Mouse (Mus musculus) E14TG2a.4 (cell line): ENCODE measurements around the gene Pik3cd.
"Not testable (repeated sequence)": the region's sequence is repeated elsewhere in the genome, so short reads cannot be mapped to it uniquely, and the experiment has no call there.

ENCODE experiments used
- H3K27me3 ChIP-seq: 2 replicates; pipeline ENCODE4 v1.6.1; 2014; ENCODE audit warnings: low read length, control low read depth; ENCODE audit not compliant: insufficient read depth
- H3K36me3 ChIP-seq: 2 replicates; pipeline ENCODE4 v1.6.1; 2014; ENCODE audit warnings: low read length, control low read depth; ENCODE audit not compliant: insufficient read depth
- H3K4me1 ChIP-seq: replicated peaks from 2 replicates; pipeline ENCODE4 v1.6.1; 2014; ENCODE audit warnings: low read depth, low read length, control low read depth
- H3K4me3 ChIP-seq: replicated peaks from 2 replicates; pipeline ENCODE4 v1.5.1; 2014; ENCODE audit warnings: mild to moderate bottlenecking, low read length
- H3K9me3 ChIP-seq: 2 replicates; pipeline ENCODE4 v1.6.1; 2014; ENCODE audit warnings: low read length, control low read depth
- CTCF ChIP-seq: conservative IDR thresholded peaks from 2 replicates; pipeline ENCODE4 v1.5.1; 2014; ENCODE audit warnings: low read length
- NANOG ChIP-seq: IDR thresholded peaks from 2 replicates; pipeline ENCODE4 v1.6.1; 2014; ENCODE audit warnings: borderline replicate concordance, low read length, mixed read lengths
- POU5F1 ChIP-seq: IDR thresholded peaks from 2 replicates; pipeline ENCODE4 v1.6.1; 2014; ENCODE audit warnings: low read length, borderline replicate concordance

The Pik3cd gene

GRCm38 (mm10) chr4:149702210-149702979 is at the start of gene Pik3cd:
Gene Pik3cd, minus strand, starts transcription at chr4:149702571.
- H3K36me3 ChIP-seq = no peaks in the 10 kb centered on the region
- H3K27me3 ChIP-seq = peaks cover 30% of the 10 kb centered on the region
- peak within 1 kb of the TSS; percentile 46 for H3K4me3 ChIP-seq
- H3K9me3 ChIP-seq = no peaks in the 10 kb centered on the region
- H3K4me1 ChIP-seq = peaks cover 28% of the 10 kb centered on the region
- no peak for TF ChIP-seq NANOG
- TF ChIP-seq CTCF = no peak
- no peak for TF ChIP-seq POU5F1

- Histone ChIP-seq H3K9me3 (no peaks in the 10 kb centered on the region), H3K27me3 (no peaks in the 10 kb centered on the region), H3K36me3 (peaks cover 54% of the 10 kb centered on the region), H3K4me3 (no peak overlapping the region), H3K4me1 (peaks cover 66% of the 10 kb centered on the region)
- TF ChIP-seq CTCF = no peak
- TF ChIP-seq NANOG = no peak
- no peak for TF ChIP-seq POU5F1
These were observed 48.3 kb upstream of the Pik3cd start for GRCm38 (mm10) chr4:149750671-149751070.

- H3K4me3 ChIP-seq, H3K27me3 ChIP-seq, H3K9me3 ChIP-seq: not testable (repeated sequence)
- Histone ChIP-seq H3K36me3 (peaks cover 58% of the 10 kb centered on the region), H3K4me1 (peaks cover 74% of the 10 kb centered on the region)
These were observed 47.3 kb upstream of the Pik3cd start for GRCm38 (mm10) chr4:149749663-149750015.

GRCm38 (mm10) chr4:149749003-149749662 is 46.8 kb upstream of the Pik3cd start:
- no peaks in the 10 kb centered on the region for H3K9me3 ChIP-seq
- H3K4me1 ChIP-seq = peaks cover 74% of the 10 kb centered on the region
- no peaks in the 10 kb centered on the region for H3K27me3 ChIP-seq
- no peak for TF ChIP-seq CTCF
- TF ChIP-seq NANOG = no peak
- TF ChIP-seq POU5F1 = no peak
- H3K36me3 ChIP-seq = peaks cover 56% of the 10 kb centered on the region
- peak overlapping the region; percentile 29; the same call in 1 of the 2 replicates for H3K4me3 ChIP-seq

GRCm38 (mm10) chr4:149744119-149744518 is 41.7 kb upstream of the Pik3cd start:
- TF ChIP-seq NANOG (no peak), POU5F1 (no peak), CTCF (no peak)
- H3K4me1 ChIP-seq = peaks cover 64% of the 10 kb centered on the region
- H3K4me3 ChIP-seq = no peak overlapping the region
- H3K9me3 ChIP-seq = no peaks in the 10 kb centered on the region
- peaks cover 50% of the 10 kb centered on the region for H3K36me3 ChIP-seq
- H3K27me3 ChIP-seq = no peaks in the 10 kb centered on the region

- H3K4me1 ChIP-seq = peaks cover 68% of the 10 kb centered on the region
- H3K36me3 ChIP-seq = peaks cover 42% of the 10 kb centered on the region
- TF ChIP-seq CTCF (no peak), NANOG (no peak), POU5F1 (no peak)
- H3K4me3 ChIP-seq = no peak overlapping the region
- no peaks in the 10 kb centered on the region for H3K27me3 ChIP-seq
- no peaks in the 10 kb centered on the region for H3K9me3 ChIP-seq
These were observed 39.7 kb upstream of the Pik3cd start for GRCm38 (mm10) chr4:149742011-149742530.

GRCm38 (mm10) chr4:149740301-149740700 is 37.9 kb upstream of the Pik3cd start:
- TF ChIP-seq NANOG = no peak
- TF ChIP-seq CTCF = no peak
- TF ChIP-seq POU5F1 = no peak
- Histone ChIP-seq H3K4me3 (no peak overlapping the region), H3K9me3 (no peaks in the 10 kb centered on the region), H3K36me3 (peaks cover 46% of the 10 kb centered on the region), H3K4me1 (peaks cover 79% of the 10 kb centered on the region), H3K27me3 (no peaks in the 10 kb centered on the region)

- no peak for TF ChIP-seq POU5F1
- no peak for TF ChIP-seq CTCF
- no peak; the same call in 1 of the 2 replicates for TF ChIP-seq NANOG
- H3K9me3 ChIP-seq = no peaks in the 10 kb centered on the region
These were observed 37.1 kb upstream of the Pik3cd start for GRCm38 (mm10) chr4:149739478-149739877.

More at GRCm38 (mm10) chr4:149739478-149739877, 37.1 kb upstream of the Pik3cd start:
- Histone ChIP-seq H3K27me3 (no peaks in the 10 kb centered on the region), H3K36me3 (peaks cover 46% of the 10 kb centered on the region), H3K4me3 (no peak overlapping the region), H3K4me1 (peaks cover 79% of the 10 kb centered on the region)
